Mouse (Mus musculus) left cerebral cortex, postnatal 14 days (tissue): ENCODE measurements at regions not wholly inside any gene's neighbourhood (a gene's known extent, or its start where the extent isn't known, plus 50 kb on each side); places are given as distances from the start of the nearest gene placed in this dataset.
A peak's percentile ranks its signal among the peaks of the same experiment; 100 is the strongest.

Experiments
- DNase-seq, 2 experiments: peaks; one replicate each; pipeline ENCODE4 v3.0.0; 2021 to 2022; ENCODE audit warnings: low spot score in 2 of 2, mixed read lengths in 1 of 2
- intact Hi-C: fragments of 180-260 bp; cut with DNase I; formaldehyde crosslinking; loops from one replicate; pipeline ENCODE4 v1.15.1; 2025

GRCm38 (mm10) chrX:14040104-14040503, 170.8 kb upstream of the H2al1n start:
- intact Hi-C loops, result no loop called here
- peak; percentile 11 to 32 for DNase-seq

- intact Hi-C loops, result no loop called here
- DNase-seq, result no peak
These were observed 146.8 kb upstream of the Cask start for GRCm38 (mm10) chrX:13997817-13998609.

GRCm38 (mm10) chrX:13978954-13979353, 127.8 kb upstream of the Cask start:
- no peak for DNase-seq
- intact Hi-C loops, result no loop called here
